Mouse (Mus musculus): ENCODE results near the gene Sipa1l1. TPM values are rescaled to one million over a fixed set of nuclear protein-coding genes. Genes with fewer than 3 reads are reported as not detected.

Sipa1l1 gene
- polyA plus RNA-seq, 1 experiment, result 50.5 TPM

GRCm38 (mm10) chr12:82395194-82395593, 226.1 kb downstream of the Sipa1l1 start:
- Histone ChIP-seq H3K4me3 (ENCODE audit: insufficient read depth, low read depth, low read length) (no peak overlapping the region), H3K4me1 (ENCODE audit: control insufficient read depth, insufficient read depth, low read length) (peaks cover 50% of the 10 kb centered on the region), H3K27ac (ENCODE audit: insufficient read depth, low read depth, low read length) (peak overlapping the region; percentile 93)
- TF ChIP-seq POLR2A (IDR thresholded peaks at IDR 0.05; ENCODE audit: insufficient read depth, low read depth, low read length) (no peak), CTCF (IDR thresholded peaks at IDR 0.05; ENCODE audit: insufficient read depth, low read depth, low read length) (no peak)
- 76% methylated on average over 4 of the region's 4 CpGs for WGBS

- WGBS, result 58% methylated on average over 8 of the region's 8 CpGs
- no peak for TF ChIP-seq CTCF (IDR thresholded peaks at IDR 0.05; ENCODE audit: insufficient read depth, low read depth, low read length)
- TF ChIP-seq POLR2A (IDR thresholded peaks at IDR 0.05; ENCODE audit: insufficient read depth, low read depth, low read length), result no peak
- Histone ChIP-seq H3K27ac (ENCODE audit: insufficient read depth, low read depth, low read length) (peak overlapping the region; percentile 95), H3K4me1 (ENCODE audit: control insufficient read depth, insufficient read depth, low read length) (peaks cover 55% of the 10 kb centered on the region), H3K4me3 (ENCODE audit: insufficient read depth, low read depth, low read length) (no peak overlapping the region)
Observed at GRCm38 (mm10) chr12:82397193-82397592, 228.1 kb downstream of the Sipa1l1 start.

DNA sequence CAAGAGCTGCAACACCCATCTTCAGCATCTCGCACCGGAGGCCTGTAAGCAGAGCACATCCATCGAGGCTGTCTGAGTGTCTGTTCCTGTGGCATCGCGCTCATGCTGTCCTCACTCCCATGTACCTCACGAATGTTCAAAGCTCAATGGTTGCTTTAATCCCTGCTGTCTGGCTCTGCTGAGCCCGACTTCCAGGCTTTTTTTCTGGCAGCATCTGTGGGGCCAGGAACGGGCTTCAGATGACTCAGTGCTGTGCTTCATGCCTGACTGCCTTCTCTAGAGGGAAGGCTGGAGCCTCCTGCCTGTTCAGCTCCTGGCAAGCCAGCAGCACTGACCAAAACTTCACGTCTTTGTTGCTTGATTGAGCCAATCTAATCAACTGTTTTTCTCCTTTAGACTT, 228.6 kb downstream of the Sipa1l1 start:
- WGBS, result 27% methylated on average over 9 of the region's 9 CpGs
- H3K4me3 ChIP-seq (ENCODE audit: insufficient read depth, low read depth, low read length), result no peak overlapping the region
- H3K4me1 ChIP-seq (ENCODE audit: control insufficient read depth, insufficient read depth, low read length), result peaks cover 57% of the 10 kb centered on the region
- H3K27ac ChIP-seq (ENCODE audit: insufficient read depth, low read depth, low read length), result peak overlapping the region; percentile 95
- no peak for TF ChIP-seq POLR2A (IDR thresholded peaks at IDR 0.05; ENCODE audit: insufficient read depth, low read depth, low read length)

GRCm38 (mm10) chr12:82398926-82399325, 229.8 kb downstream of the Sipa1l1 start:
- peaks cover 57% of the 10 kb centered on the region for H3K4me1 ChIP-seq (ENCODE audit: control insufficient read depth, insufficient read depth, low read length)
- H3K27ac ChIP-seq (ENCODE audit: insufficient read depth, low read depth, low read length), result peak overlapping the region; percentile 99
- TF ChIP-seq CTCF (IDR thresholded peaks at IDR 0.05; ENCODE audit: insufficient read depth, low read depth, low read length) (no peak), POLR2A (IDR thresholded peaks at IDR 0.05; ENCODE audit: insufficient read depth, low read depth, low read length) (no peak)
- WGBS, result 92% methylated on average over 2 of the region's 2 CpGs
- H3K4me3 ChIP-seq (ENCODE audit: insufficient read depth, low read depth, low read length), result no peak overlapping the region

DNA sequence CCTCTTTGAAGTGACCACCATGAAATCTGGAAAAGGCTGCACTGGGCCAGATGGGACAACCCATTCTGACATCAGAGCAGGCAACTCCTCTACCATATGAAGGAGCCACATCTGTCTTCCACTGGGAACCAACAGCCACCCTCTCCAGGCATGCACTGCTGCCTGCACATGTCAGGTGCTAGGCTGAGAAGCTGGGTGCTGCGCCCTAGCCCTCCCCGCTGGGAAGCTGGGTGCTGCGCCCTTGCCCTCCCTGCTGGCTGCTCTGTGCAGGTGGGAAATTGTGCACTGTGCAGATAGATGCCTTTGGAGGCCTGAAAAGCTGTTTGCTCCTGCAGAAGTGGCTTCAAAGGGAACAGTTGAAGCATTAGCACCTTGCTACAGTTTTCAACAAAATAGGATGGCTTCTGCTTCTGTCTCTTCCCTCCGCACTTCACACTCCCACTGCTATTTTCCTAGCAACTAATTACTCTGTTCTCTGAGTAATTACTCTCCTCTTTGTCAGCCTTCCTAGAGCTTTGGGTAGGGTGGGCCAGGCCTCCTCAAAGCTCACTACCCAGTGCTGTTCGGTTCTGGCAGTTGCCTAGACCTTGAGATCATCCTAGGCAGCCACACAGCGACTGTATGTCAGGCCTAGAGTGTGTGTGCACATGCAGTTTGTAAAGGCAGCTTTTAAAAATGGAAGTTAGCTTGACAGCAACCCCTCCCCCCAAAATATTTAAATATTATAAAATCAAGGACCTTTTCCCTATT, 231.0 kb downstream of the Sipa1l1 start:
- no peak for TF ChIP-seq POLR2A (IDR thresholded peaks at IDR 0.05; ENCODE audit: insufficient read depth, low read depth, low read length)
- TF ChIP-seq CTCF (IDR thresholded peaks at IDR 0.05; ENCODE audit: insufficient read depth, low read depth, low read length), result 0 out of 2 replicates have a peak, but pooled peaks have one; percentile 23
- WGBS, result 29% methylated on average over 6 of the region's 6 CpGs
- Histone ChIP-seq H3K4me1 (ENCODE audit: control insufficient read depth, insufficient read depth, low read length) (peaks cover 52% of the 10 kb centered on the region), H3K4me3 (ENCODE audit: insufficient read depth, low read depth, low read length) (no peak overlapping the region), H3K27ac (ENCODE audit: insufficient read depth, low read depth, low read length) (peak overlapping the region; percentile 99)

- TF ChIP-seq CTCF (IDR thresholded peaks at IDR 0.05; ENCODE audit: insufficient read depth, low read depth, low read length), result no peak
- no peak for TF ChIP-seq POLR2A (IDR thresholded peaks at IDR 0.05; ENCODE audit: insufficient read depth, low read depth, low read length)
- WGBS, result 19% methylated on average over 7 of the region's 7 CpGs
- H3K4me1 ChIP-seq (ENCODE audit: control insufficient read depth, insufficient read depth, low read length), result peaks cover 54% of the 10 kb centered on the region
- H3K27ac ChIP-seq (ENCODE audit: insufficient read depth, low read depth, low read length), result peak overlapping the region; percentile 99
- H3K4me3 ChIP-seq (ENCODE audit: insufficient read depth, low read depth, low read length), result no peak overlapping the region
Observed at GRCm38 (mm10) chr12:82400783-82401182, 231.7 kb downstream of the Sipa1l1 start.

- TF ChIP-seq CTCF (IDR thresholded peaks at IDR 0.05; ENCODE audit: insufficient read depth, low read depth, low read length) (no peak), POLR2A (IDR thresholded peaks at IDR 0.05; ENCODE audit: insufficient read depth, low read depth, low read length) (no peak)
- WGBS, result 32% methylated on average over 4 of the region's 4 CpGs
- Histone ChIP-seq H3K4me1 (ENCODE audit: control insufficient read depth, insufficient read depth, low read length) (peaks cover 51% of the 10 kb centered on the region), H3K27ac (ENCODE audit: insufficient read depth, low read depth, low read length) (peak overlapping the region; percentile 99), H3K4me3 (ENCODE audit: insufficient read depth, low read depth, low read length) (no peak overlapping the region)
Observed at GRCm38 (mm10) chr12:82401440-82401839, 232.3 kb downstream of the Sipa1l1 start.

- no peak overlapping the region for H3K4me3 ChIP-seq (ENCODE audit: insufficient read depth, low read depth, low read length)
- H3K27ac ChIP-seq (ENCODE audit: insufficient read depth, low read depth, low read length), result peak overlapping the region; percentile 78
- WGBS, result 74% methylated on average over 9 of the region's 9 CpGs
- no peak for TF ChIP-seq POLR2A (IDR thresholded peaks at IDR 0.05; ENCODE audit: insufficient read depth, low read depth, low read length)
- TF ChIP-seq CTCF (IDR thresholded peaks at IDR 0.05; ENCODE audit: insufficient read depth, low read depth, low read length), result no peak
- peaks cover 47% of the 10 kb centered on the region for H3K4me1 ChIP-seq (ENCODE audit: control insufficient read depth, insufficient read depth, low read length)
Observed at GRCm38 (mm10) chr12:82402635-82403034, 233.5 kb downstream of the Sipa1l1 start.

DNA sequence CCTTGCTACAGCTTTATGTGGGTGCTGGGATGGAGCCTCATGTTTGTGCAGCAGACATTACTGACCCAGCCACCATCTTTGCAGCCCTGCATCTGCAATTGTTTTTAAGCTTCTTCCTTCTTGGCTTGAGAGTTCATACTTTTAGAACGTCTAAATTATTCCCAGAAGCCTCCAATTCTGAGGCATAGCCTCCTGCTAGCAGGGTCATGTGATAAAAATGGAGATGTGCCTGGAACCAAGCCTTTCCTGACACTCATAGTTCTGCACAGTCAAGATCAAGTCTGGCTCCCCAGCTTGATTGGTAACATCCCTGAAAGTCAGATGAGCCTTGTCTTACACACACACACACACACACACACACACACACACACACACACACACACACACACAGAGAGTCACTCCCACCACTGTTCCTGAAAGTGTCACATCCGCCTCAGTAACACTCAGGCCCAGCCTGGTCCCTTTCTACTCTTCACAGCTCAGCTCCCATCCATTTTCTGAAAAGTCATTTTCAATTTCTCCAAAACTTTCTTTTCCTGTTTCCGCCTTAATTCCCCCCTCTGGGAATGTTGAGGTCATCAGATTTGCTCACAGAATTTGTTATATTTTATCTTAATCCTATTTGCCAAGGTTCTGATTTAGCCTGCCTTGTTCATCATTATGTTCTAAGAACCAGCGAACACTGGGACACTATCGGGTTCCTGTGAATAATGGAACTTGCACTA, 238.6 kb downstream of the Sipa1l1 start:
- Histone ChIP-seq H3K27ac (ENCODE audit: insufficient read depth, low read depth, low read length) (peak overlapping the region; percentile 90), H3K4me3 (ENCODE audit: insufficient read depth, low read depth, low read length) (no peak overlapping the region), H3K4me1 (ENCODE audit: control insufficient read depth, insufficient read depth, low read length) (peaks cover 29% of the 10 kb centered on the region)
- no peak for TF ChIP-seq CTCF (IDR thresholded peaks at IDR 0.05; ENCODE audit: insufficient read depth, low read depth, low read length)
- no peak for TF ChIP-seq POLR2A (IDR thresholded peaks at IDR 0.05; ENCODE audit: insufficient read depth, low read depth, low read length)
- WGBS, result 31% methylated on average over 5 of the region's 5 CpGs
